Mouse (Mus musculus) embryo, embryonic 11 days (tissue): Measurements from ENCODE around the gene Fbxl17.

ENCODE experiments used
- DNase-seq: peaks from one replicate; pipeline ENCODE4 v3.0.0-alpha.2; 2015

Gene Fbxl17

DNA sequence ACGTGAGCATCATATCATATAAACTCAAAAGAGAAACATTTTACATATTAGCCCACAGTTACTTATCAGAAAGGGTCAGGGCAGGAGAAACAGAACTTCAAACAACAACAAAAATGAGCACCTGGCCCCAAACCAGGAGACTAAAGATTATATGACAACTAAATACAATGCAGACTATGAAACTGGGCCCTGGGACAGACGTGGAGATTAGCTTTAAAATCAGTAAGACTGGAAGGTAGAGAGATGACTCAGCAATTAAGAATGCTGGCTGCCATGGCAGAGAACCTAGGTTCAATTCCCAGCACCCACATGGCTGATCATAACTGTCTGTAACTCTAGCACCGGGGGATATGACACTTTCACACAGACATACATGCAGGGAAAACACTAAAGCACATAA lies 413.3 kb downstream of the Fbxl17 start:
- no peak for DNase-seq

DNA sequence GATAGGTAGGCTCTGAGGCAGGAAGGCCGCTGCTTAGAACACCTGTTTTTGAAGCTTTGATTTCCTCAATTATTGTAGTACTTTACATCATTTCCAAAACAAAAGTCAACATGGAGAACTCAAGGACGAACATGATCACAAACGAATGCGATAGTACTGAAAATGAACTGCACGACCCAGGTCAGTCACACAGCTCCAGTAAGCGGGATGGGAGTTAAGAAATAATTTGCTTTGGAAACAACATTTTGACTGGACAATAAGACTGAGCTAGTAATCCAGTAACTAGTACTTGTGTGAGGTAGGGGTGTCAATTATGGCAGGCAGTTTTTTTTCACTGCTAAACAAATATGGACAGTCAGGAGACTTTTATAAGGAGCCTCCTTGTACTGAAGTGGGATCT lies 414.6 kb downstream of the Fbxl17 start:
- DNase-seq, result no peak

DNA sequence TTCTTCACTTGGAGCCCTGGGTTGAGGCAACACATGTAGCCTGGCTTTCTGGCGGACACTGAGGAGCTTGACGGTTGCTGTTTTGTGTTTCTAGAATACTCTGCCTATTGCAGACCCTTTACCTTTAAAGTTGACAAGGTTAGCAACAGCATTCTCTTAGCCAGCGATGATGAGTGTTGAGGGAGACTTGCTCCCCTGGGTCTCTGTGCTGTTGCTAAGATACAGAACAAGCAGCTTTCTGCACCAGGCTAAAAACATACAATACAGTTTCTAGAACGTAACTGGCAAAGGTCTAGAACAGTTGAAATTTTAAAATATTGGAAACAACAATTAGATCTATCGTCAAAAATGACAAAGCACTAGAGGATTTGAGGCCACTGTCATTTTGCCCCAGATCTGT lies 420.7 kb downstream of the Fbxl17 start:
- no peak for DNase-seq

DNA sequence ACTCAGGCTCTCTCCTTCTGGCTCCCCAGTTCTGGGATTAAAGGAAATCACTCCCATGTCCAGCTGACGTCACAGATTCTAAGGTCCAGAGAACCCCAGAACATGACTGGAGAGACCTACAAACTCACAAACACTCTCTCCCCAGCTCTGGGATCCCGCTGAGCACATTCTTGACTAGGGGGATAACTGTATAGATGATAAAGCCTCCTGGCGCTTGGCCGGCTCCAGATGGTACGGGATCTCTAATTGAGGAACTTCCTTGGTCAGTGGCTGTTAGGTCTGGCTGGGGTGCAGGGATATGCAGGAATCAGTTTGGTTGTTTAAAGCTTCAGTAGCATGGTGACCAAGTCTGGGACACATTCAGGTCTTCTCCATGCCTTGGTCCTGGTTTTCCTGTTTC lies 422.3 kb downstream of the Fbxl17 start:
- no peak for DNase-seq

DNA sequence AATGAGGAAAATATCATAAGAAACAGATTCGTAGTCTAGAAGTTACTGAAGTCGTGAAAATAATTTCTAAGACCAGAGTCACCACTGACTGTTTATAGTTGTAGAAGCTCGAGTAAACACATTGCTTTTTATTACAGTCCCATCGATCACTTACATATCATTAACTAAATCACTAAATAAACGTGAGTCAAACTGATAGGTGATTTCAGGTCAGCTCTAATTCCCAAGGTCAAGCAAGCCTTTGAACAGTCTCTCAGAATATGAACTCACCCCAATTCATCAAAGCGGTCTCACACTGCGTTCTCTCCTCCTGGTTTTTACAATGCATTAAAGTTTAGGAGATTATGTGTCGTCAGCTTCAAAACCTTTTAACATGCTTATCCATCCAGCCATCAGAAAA lies 423.2 kb downstream of the Fbxl17 start:
- DNase-seq, result no peak

DNA sequence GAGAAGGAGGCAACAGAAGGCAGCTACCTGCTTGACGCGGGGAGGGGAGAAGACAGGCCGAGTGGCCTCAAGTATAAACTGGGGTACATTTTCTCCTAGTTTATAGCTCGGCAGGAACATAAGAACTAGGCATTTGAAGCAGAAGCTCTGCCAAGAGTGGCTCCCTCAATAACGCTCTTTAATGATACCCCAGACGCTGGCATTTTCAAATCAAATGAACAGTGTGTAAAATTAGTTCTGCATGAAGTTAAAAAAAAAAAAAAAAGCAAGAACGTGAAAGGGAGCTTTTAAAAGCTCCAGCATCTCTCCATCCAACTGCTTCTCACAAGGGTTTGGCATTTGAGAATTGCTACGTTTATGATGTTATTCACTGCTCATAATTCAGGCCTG lies 423.8 kb downstream of the Fbxl17 start:
- DNase-seq, result no peak

DNA sequence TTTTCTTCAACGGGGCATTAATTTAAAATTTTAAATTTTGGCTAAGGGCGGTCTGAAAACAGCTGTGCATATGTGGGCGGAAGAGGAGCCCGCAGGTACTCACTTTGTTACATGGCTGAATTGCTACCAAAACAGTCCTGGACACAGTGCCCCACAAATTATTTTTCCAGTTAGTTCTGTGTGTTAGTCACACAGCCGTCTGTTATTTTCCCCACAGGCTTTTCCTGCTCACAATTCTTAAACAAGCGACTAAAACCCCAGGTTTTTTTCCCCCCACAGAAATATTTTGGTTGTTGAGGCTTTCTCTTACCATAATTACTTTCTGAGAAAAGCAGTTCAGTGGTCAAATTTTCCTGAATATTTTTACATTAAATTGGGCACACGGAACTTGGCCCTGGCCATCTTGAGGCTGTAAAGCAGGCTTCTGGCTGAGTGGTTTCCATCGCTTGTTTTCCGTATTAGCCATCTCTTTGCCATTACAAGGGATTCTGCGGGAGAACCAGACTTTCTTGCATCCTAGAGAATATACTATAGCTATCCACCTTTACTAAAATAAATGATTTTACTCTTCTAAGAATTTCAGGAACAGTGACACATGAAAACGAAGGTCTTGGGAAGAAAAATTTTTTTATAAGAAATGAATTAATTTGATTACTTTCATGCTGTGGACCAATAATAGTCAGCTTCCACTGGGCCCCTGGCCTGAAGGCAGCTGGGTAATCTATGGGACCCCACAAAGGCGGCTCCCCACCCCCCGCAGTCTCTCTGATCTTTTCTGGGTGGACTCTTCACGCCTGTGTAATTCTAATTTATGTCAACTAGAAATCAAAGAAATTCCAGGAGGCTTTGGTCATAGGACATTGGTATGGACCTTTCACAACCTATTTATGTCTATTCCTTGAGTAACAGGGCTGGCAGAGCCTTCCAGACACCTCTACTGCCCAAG lies 424.5 kb downstream of the Fbxl17 start:
- peak; percentile 43 for DNase-seq

DNA sequence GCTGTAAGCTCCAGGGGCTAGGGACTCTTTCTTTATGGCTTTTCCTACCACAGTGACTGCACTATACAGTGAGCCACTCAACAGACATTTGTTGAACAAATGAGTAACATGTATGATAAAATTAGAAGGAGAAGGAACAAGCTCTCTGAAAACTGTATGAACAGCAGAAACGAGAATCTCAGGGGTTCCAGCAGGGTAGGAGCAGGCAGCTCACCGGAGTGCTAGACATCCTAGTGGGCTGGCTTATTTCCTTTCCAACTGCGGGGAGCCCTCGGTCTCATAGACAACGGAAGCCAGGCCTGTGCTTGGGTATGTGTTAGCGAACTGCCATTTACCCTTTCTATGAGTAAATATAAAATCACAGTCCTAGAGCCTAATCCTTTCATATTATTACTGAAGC lies 426.5 kb downstream of the Fbxl17 start:
- DNase-seq, result no peak

DNA sequence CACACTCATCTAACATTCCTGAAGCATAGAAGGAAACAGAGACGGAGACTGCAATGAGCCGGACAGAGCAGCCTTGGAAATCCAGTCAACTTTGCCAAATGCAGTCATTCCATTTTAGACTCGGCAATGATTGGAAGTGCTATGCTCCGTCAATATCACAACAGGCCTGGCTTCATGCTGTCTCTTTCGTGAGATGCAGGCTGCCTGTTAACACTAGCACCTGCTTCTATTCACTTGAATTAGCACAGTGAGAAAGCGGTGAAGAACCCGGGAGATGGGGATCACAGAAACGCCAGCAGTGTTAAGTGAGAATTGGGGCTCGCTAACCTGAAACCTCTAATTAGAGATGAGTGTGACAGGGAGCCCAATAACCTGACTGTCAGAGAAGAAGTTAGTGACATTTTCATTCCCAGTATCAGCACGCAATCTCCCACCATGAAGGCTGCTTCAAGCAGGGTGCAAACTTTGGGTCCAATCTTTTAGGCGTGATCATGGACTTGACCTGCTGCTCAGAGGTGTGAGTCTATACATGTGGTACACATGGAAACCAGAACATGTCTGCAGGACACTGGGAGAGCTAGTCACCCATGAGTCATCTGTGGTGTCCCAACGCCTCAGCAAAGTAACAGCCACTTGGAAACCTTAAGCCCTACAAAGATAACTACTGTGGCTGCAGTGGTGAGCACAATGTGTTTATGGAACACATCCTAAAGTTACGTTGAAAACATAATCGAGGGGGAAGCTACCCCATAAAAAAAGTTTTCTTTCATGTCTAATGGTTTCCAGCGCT lies 428.5 kb downstream of the Fbxl17 start:
- DNase-seq, result no peak

DNA sequence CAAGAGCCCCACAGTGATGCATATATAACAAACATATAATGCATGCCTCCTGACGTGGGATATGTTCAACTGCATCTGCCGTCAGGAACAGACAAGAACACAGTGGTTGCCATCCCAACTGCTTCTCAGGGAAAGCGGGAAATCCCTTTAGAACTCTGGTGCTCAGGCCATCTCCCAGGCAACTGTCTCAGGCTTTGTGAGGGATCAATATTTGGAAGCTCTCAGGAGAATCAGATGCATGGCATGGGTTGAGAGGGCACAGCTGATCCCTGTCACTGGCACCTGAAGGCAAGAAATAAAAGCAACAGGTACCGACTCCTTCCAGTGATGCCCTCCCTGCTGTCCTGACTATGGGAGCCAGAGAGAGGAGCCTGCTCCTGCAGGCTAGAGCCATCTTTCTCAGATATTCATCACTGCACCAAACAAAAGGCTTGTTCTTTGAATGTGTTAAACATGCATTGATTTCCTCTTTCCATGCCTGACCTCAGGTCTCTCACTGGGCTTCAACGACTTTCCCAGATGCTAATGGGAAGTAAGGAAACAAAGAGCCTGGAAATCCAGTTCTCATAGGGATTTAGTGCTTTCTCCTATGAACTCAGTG lies 429.6 kb downstream of the Fbxl17 start:
- peak; percentile 55 for DNase-seq

DNA sequence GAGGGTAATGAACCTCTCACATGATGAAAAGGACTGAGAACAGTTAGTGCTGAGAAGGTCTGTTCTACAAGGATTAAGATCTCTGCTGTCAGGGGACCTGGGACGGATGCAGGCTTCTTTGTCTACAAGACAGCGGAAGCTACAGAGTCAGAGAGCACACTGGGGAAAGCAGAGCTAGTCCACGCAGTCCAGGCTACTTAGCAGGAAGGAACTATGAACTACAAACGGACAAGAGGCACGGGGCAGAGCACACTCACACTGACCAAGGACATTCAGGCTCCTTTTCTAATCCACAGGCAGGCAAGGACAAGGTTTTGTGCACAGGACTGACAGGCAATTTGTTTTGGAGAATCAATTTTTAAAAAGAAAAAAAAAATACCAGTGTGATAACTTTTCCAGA lies 437.0 kb downstream of the Fbxl17 start:
- DNase-seq, result no peak

DNA sequence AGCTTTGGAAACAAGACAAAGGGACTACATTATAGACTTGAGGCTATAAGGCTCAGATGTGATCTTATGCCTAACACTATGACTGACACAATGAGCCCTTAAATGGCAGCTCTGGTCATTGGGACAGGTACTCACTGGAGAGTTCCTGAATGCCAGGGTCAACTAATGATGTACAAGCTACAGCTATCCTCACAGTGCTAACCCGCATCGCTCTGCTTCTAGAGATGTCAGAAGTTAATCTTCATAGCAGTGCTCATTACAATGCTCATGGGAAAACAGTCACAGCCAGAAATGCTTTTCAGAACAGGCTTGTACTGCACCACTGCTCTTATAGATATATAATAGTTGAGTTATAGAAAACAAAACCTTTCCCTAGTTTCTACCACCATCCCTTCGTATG lies 438.0 kb downstream of the Fbxl17 start:
- no peak for DNase-seq

DNA sequence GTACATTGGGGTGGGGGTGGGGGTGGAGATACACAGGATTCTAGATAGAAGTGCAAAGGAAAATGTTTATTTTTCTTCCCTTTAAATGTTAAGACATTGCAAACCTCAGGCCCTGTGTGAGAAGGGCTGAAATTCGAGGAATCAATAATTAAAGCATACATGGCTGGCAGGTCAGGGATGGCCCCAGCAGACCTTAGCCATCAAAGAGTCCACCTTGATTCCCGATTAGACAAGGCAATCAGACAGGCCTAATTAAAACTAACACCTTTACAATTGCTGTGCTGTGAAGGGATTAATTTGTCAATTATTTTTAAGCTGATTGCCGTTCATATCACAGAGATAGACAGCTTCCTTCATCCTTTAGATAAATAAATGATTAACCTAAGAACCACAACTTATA lies 439.0 kb downstream of the Fbxl17 start:
- no peak for DNase-seq

DNA sequence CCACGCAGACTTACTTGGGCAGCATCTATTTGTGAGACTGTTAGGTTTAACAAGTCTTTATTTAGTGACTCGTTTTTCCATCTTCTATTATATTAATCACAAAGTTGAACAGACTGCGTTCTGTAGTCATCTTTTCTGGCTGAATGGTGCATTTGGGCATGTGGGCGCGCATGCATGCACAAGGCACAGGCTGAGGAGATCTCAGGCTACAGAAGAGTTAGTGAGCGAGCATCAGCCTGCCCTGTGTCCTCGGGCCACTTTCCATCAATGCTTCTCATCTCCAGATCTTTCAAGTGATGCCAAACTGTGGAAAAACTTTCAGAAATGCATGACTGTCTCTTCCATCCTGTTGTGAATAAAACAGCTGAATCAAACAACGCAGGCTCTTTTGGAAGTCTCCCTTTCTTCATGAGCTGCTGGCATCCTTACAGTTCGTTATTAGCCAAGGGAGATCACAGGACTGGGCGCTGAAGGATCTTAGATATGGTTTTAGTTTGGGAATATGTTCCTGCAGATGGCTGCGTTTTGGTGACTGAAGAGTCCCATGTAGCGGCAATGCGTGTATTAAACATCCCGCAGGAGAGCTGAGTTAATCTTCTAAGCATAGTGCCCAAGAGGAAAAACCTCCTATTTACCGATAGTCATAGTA lies 442.0 kb downstream of the Fbxl17 start:
- DNase-seq, result no peak

DNA sequence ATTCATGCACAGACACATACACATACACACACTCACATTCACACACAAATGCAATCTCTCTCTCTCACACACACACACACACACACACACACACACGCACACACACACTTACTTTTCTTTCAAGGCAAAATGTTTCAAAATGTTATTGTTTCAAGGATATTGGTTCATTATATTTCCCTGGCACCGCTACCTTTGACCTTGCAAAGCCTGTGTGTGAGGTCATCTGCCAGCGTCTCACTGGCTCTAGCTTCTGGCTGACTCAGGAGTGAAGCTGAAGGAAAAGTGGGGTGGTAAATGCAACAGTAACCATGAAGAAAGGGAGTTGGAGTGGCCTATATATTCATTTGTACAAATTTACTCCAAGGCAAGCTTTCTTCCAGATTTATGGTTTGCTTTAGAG lies 442.8 kb downstream of the Fbxl17 start:
- no peak for DNase-seq

DNA sequence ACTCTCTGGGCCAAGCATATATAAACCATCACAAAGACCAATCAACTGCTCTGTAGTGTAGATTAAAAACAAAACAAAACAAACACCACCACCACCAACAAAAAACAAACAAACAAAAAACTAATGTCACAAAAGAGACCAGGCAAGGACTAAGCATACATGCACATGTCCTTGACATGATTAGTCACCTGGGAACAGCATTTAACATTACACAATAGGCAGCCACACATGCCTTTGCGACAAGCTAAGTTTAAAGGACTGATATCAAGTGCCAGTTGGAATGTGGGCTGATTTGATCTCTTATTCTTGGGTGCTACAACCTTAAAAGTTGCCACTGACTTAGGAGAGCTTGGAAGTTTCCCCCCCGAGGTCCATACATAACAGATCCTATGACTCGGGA lies 446.5 kb downstream of the Fbxl17 start:
- DNase-seq, result no peak

DNA sequence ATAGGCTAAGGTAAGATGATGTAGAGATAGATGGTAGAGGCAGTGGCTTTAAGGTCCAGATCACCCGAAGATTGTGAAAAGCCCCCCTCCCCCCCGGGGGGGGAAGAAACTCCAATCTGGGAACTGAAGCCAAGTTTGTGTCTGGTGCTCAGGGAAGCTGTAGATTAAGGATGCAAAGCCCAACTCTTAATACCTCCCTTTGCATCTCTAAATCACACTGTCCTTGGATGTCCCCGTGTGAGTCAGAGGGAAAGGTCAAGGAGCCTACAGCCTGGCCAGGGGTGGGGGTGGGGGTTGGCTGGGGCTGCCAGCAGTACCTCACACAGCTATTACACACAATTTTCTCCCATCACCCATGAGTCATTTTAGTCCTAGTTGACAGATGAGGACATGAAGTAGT lies 453.4 kb downstream of the Fbxl17 start:
- DNase-seq, result no peak

DNA sequence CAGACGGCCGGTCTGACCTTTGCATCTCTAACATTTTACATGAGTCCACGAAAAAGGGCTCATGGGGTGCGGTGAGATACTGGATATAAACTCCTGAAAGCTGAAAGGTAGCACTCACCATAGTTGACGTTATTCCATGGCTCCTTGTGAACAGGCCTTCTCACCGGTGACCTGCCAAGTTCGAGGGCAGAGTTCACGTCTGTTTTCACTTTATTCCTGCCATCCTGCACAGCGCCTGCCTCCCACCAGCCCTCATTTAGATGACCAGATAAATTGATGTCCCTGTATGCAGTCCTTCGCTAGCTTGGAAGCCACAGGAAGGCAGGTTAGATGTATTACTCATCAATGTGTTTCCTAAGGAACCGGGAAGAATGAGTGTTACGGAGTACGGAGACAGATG lies 454.5 kb downstream of the Fbxl17 start:
- DNase-seq, result peak; percentile 35

DNA sequence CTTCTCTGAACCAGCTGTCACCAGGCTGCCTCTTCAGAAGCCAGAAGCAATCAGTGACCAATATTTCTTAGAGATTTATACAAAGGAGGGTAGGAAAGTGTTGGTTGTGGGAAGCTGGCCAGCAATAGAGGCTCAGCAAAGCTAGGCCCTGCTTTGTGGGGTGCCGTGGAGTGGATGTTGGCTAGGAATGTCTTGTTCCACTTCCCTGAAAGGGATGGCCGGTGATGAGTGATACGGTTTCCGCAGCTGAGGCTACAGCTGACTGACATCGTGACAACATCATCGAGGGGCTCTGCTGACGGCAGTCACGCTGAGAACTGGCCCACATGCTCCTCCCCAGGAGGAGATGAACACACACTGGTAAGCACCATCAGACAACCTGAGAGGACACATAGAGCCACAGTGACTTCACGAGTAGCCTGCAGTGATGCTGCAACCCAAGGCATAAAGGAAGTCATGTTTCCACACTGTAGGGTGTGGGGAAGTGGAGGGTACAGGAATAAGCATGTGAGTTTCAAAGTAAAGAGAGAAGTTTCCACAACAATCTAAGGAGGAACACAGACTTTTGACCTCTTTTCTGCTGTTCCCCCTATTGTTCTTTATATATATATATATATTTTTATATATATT lies 456.7 kb downstream of the Fbxl17 start:
- DNase-seq, result no peak

DNA sequence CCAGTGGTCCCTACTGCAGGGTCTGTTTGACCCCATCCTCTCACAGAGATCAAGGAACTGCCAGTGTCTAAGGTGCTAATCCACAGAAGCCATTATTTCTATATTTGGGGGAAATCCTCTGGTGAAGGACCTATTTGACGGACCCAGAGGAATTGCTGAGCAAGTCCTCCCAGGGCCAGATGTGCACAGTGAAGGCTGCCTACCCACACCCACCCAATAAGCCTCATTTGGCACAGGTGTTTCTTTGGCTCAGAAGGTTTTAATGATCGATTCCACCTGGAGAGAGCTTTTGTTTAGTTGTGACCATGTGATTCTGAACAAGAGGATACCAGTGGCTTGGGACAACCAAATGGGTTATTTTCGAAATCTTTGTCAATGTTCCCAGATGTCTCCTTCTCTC lies 462.3 kb downstream of the Fbxl17 start:
- no peak for DNase-seq

DNA sequence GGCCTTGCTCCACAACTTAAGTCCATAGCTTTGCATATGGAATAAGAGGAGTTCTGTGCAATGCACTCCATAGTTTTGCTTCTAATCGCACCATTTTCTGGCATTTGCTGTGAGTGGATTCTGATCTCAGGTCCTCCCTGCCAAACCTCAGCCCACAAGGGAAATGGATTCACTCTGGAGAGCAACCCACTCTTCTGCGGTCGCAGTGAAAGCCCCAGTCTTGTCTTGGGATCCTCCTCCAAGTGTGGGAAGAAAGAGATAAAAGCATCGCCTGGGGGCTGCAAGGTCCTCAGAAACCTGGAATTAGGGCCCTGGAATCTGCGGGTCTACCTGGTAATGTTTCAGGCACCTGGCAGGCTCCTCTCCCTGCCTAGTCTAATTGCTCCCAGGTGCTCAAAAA lies 466.7 kb downstream of the Fbxl17 start:
- DNase-seq, result no peak

DNA sequence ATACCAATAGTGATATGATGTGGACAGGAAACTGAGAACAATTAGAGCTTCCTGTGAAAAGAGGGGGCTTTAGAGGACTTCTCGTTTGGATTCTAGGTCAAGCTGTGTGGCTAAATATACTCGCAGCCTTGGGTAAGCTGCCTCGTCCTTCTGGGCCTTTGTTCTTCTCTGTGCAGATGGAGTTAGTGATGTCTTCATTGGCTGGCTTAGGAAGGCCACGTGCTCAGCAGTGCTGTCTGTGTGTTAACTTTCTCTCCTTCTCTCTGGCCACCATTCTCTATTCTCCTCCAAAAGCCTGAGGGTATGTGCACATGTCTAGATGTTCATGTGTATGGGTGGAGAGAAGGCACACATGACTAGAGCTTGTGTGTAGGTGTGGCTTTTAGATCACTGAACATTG lies 470.7 kb downstream of the Fbxl17 start:
- DNase-seq, result no peak

DNA sequence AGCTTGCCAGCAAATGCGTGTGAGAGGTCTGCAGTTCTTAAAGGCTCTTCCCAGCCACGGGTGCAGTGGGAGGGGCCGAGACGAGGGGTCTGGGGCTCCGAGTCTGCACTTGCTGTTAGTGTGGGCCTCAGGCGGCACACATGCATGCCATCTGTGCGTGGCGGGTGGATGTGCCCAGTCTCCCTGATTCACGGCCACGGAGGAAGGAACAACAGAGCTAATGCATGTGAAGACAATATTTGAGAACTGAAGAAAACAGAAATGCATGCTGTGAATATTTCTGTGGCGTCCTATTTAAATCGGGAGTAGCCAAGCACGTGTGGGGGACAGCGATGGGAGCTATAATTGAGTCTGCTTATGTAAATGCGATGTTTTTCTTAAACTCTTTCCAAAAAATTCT lies 474.6 kb downstream of the Fbxl17 start:
- DNase-seq, result peak; percentile 45
